Mouse (Mus musculus) cerebellum, adult 11-12 months (tissue): ENCODE results near the gene R3hdm4.

ENCODE experiments used
- DNase-seq: peaks from one replicate; pipeline ENCODE4 v3.0.0; 2022

R3hdm4 gene

GRCm38 (mm10) chr10:79921572-79921971 is 564 bp upstream of the R3hdm4 start:
- peak; percentile 53 for DNase-seq

DNA sequence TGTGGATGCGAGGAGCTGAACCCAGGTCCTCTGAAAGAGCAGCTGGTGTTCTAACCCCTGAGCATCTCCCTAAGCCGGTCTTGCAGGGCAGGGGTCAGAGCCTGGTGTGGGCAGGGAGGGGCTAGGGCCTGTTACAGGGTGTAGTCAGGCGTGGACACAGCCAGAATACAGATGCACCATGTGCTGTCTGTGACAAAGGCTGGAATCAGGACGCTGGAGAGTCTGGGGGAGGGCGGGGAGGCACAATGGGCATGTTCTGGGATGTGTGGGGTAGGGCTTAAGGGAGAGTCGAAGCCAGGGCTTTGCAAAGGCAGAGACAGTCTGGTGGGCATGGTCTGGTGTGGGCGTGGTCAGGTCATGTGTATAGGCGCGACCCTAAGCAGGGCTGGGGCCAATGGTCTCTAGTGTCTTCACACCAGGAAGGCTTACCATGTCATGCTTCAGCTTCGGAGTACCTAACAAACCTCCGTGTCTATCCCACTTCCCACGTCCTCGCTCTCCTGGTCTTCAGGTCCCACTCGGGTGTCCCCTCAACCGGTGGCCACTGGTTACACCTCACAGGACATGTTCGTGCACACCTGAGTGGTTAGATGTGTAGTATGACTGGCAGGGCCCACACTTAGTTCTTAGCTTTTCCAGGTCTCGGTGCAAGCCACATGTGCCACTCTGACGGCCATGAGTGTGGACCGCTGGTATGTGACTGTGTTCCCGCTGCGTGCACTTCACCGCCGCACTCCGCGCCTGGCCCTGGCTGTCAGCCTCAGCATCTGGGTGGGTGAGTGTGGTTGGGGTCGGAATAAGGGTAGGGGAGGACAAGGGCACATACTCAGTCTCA is 735 bp downstream of the R3hdm4 start:
- peak; percentile 62 for DNase-seq

DNA sequence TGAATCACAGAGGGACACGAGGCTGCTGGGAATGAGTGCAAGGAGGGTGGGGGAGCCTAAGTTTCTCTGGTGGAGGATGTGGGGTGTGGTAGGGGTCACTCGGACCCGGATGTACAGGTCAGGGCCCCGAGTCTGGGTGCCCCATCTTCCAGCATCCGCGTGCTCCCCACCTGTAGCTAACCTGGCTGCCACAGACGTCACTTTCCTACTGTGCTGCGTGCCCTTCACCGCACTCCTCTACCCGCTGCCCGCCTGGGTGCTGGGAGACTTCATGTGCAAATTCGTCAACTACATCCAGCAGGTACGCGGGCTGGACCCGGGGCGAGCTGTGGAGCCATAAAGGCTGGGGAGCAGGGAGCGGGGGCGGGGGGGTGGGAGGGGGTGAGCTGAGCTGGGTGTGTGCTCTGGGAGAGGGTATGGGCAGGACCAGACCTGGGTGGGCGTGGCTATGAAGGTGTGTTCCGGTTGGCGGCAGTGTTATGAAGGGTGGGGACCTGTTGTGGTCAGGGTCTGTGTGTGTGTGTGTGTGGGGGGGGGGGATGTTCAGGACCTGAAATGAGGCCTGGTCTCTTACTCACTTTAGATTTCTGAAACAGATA is 1.7 kb downstream of the R3hdm4 start:
- DNase-seq = peak; percentile 61

- DNase-seq = peak; percentile 69
These were observed 2.6 kb downstream of the R3hdm4 start for GRCm38 (mm10) chr10:79918231-79919078.

- peak; percentile 45 for DNase-seq
These were observed 3.4 kb downstream of the R3hdm4 start for GRCm38 (mm10) chr10:79917532-79918100.

DNA sequence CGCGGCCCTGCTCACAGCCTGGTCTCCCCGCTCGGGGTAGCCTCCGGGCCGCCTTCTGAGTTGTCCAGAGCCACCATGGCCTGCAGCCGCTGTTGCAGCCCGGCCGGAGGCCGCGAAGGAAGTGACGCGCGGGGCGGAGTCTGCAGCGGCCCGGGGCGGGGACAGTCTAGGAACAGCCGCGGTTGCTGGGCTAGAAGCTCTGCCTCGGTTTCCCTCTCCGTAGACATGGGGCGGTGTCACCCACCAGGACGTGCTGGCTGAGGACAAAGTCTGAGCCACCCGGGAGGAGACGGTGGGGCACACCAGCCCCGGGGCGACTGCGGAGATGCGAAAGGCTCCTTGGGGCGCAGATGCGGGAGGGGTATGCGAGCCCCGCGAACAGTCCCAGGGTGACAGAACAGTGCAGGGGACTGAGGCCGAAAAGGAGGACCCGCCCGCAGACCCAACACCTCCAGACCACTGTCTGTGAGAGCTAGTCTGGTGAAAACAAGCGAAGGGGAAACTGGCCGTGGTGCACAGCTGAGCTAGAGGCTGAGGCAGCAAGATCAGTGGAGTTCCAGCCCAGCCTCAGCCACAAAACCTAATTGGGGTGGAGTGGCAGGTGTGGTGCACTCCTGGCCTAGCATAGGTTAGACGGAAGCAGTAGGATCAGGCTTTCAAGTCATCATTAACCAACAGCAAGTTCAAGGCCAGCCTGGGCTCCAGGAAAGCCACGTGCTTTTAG is 4.0 kb downstream of the R3hdm4 start, which contains the start of gene Kiss1r:
Gene Kiss1r, plus strand, starts transcription at position 164 of the 724 bp plus-strand sequence.
- peak; percentile 85 for DNase-seq

- peak; percentile 64 for DNase-seq
These were observed 4.9 kb downstream of the R3hdm4 start for GRCm38 (mm10) chr10:79916081-79916480.

DNA sequence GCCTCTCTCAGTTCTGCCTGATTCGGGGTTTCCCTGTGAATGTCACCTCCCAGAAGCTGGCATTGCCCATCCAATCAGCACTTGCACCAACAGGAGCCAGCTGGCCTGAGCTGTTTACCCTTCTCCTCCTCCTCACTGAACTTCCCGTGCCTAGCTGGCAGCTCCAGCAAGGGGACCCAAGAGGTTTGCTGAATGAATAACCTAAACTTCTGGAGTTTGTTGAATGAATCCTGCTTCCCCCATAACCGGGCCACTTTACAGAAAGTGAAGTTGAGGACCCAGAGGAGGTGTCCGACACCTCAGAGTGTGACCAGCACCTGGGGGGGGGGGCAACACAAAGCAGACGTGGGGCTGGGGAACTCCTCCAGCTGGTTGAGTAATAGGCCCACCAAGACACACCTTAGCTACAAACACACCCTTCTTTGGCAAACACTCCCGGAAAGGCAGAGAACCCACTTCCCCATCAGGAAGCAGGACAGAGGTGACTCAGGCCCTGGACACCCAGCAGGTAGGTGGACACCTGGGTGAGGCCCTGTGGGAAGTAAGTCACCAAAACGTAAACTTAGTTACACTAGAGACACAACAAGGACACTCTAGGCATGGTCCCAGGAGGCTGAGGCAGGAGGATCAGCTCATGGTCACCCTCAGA is 5.9 kb downstream of the R3hdm4 start:
- peak; percentile 40 for DNase-seq

- peak; percentile 51 for DNase-seq
These were observed 6.7 kb downstream of the R3hdm4 start for GRCm38 (mm10) chr10:79914131-79914947.

DNA sequence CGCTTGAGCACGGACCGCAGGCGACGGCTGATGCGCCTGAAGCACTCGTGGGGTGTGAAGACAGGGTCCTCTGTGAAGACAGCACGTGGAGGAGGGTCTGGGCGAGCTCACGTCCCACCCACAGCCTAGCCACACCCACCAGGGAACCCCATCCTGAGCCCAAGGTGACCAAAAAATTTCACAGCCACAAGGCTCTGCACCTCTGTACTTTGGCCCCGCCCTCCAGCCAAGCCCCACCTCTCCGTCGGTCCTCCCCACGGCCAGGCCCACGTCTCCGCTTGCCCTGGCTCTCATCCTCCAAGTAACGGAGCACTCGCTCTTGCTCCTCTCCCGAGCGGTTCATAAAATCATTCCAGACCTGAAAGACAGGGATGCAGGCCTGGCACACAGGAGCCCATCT is 8.6 kb downstream of the R3hdm4 start:
- DNase-seq = peak; percentile 54

DNA sequence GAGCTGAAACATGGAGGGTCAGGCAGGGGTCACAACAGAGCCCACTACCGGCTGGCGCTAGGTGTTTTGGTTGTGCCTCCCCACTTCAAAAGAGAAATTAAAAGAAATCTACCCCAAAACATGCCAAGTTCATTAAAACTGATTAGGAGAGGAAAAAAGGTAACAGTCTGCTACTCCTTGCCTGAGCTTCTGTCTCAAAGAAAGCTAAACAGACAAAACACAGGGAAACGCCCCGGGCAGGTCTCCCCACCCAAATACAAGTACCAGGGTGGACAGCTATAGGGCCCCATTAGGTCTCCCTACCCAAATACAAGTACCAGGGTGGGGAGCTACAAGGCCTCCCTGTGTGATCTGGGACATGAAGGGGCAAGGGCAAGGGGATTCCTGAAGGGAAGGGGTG is 10.5 kb downstream of the R3hdm4 start, which contains the start of gene Gm26602:
Gene Gm26602, plus strand, starts transcription at position 301 of the 400 bp plus-strand sequence.
- DNase-seq = no peak

DNA sequence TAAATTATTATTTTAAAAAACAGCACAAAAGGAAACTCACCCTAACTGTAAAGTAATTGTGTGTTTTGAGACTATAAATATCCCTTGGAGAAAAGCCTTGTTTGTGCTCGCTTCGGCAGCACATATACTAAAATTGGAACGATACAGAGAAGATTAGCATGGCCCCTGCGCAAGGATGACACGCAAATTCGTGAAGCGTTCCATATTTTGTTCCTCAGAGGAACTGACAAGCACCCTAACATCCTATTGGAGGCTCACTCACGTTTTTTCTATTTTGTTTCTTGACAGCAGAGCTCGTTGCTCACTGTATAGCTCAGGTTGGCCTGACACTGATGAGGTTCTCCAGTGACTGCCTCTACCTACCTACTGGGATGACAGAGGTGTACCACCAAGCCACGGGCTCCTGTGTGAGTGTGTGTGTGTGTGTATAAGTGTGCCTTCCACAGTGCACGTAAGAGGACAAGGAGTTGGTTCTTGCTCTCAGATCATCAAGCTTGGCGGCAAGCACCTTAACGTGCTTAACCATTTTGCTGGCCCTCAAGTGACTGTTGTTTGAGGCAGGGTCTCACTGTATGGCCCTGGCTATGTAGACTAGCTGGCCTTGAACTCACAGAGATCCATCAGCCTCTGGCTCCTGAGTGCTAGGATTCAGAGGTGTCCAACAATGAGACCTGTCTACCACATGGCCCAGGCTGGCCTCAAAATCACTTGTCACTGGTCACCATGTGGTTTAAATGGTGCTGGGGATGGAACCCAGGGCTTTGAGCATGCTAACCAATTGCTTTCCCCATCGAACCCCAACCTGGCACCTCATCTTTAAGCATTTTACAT is 11.7 kb downstream of the R3hdm4 start:
- peak; percentile 64 for DNase-seq

DNA sequence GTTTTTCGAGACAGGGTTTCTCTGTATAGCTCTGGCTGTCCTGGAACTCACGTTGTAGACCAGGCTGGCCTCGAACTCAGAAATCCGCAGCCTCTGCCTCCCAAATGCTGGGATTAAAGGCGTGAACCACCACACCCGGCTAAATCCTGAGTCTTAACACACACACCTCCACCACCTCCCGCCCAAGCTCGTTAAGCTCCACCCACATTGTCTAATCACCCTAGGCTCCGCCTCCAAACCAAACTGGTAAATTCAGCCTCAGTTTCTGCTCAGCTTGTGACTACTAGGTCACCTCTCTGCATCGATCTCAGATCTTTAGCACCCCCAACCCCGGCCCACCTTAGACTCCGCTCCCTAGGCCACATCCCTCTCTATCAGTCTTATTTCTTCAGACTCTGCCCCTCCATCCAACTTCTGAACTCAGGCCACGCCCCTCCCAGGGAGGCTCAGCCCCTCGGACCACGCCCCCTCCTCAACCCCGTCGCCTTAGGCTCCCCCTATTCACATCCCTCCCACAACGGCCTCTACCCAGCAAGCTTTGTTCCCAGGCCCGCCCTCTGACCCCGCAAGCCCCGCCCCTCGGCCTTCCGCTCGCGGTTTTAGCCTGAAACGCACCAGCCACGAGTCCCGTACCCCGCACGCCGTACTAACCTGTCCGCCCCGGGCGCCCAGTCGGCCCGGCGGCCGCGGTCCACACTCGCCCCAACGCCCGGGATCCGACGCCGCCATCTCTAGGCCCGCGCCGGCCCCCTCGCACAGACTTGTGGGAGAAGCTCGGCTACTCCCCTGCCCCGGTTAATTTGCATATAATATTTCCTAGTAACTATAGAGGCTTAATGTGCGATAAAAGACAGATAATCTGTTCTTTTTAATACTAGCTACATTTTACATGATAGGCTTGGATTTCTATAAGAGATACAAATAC is 12.6 kb downstream of the R3hdm4 start, which contains the start of gene Med16:
Gene Med16, minus strand, starts transcription at position 757 of the 925 bp plus-strand sequence.
- DNase-seq = peak; percentile 97

DNA sequence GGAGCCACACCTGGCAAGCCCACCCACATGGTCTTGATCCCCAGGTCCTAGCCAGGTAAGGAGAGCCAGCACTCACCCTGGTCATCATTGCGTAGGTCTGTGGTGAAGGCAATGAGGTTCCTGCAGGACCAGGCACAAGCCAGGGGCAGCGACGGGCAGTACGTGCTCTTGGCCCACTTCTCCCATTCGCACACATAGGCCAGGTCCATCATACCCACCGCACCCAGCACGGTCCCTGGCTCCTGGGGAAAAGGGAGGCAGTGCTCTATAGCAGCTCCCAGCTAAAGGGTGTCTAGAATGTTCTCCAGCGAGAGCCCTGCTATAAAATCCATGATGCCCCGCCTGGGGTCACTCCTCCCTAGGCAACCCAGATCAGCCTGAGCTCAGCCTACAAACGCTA is 13.6 kb downstream of the R3hdm4 start:
- DNase-seq = peak; percentile 63

DNA sequence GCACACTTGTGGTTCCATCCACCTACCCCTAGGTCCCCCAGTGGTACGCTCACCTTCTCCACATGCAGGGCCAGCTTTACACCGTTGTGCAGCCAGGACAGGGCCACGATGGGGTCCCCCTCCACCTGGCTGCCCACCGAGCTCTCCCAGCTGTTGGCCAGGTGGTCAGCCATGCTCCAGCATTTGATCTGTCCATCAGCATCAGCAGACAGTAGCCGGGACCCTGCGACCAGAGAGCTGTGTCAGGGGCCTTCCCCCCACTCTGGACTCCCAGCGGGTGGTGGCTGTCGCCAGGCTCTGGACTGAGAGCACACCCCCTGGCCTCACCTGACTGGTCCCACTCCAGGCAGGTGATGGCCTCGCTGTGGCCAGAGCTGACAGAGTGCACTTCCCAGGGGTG is 14.3 kb downstream of the R3hdm4 start:
- DNase-seq = peak; percentile 68

DNA sequence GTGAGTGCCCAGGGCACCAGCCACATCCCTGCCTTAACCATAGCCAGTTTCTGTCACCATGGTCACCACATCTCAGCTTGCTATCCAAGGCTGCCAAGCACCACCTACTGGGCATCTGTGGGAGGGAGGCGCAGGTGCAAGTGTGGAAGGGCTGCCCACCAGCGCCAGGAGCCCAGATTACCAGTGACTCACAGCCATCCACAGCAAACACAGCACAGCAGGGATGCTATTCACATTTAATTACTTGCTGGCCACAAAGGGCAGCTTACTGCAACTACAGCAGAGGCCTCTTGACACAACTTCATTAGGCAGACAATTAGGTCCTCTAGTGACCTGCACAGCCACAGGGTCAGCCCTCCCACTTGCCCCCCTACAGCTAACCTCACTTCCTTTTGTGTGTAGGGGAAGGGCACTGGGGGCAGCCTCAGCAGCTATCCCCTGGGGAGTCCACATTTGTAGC is 20.0 kb downstream of the R3hdm4 start:
- no peak for DNase-seq

- no peak for DNase-seq
These were observed 23.4 kb downstream of the R3hdm4 start for GRCm38 (mm10) chr10:79897316-79898245.
